Mouse (Mus musculus) liver, embryonic 15.5 days (tissue): ENCODE results near the gene Elmo3. TPM values are rescaled to one million over a fixed set of nuclear protein-coding genes. Genes with fewer than 3 reads are reported as not detected.

Experiments used
- ATAC-seq: fragments of 200-750 bp; cut with Nextera tagmentation; 2 replicates; pipeline ENCODE4 v1.8.0; 2017; ENCODE audit warnings: moderate number of reproducible peaks, mild to moderate bottlenecking, moderate library complexity; ENCODE audit not compliant: insufficient read depth
- H3K27ac ChIP-seq: fragments of 300-500 bp; sonication (generic); replicated peaks from 2 replicates; pipeline ENCODE4 v1.5.1; 2015; ENCODE audit warnings: mild to moderate bottlenecking, inconsistent platforms
- H3K27me3 ChIP-seq: fragments of 300-500 bp; sonication (generic); 2 replicates; pipeline ENCODE4 v1.6.1; 2015; ENCODE audit warnings: mild to moderate bottlenecking, inconsistent platforms
- H3K36me3 ChIP-seq: fragments of 300-500 bp; sonication (generic); replicated peaks from 2 replicates; pipeline ENCODE4 v1.6.1; 2015; ENCODE audit warnings: moderate library complexity, mild to moderate bottlenecking, inconsistent platforms
- H3K4me1 ChIP-seq: fragments of 300-500 bp; sonication (generic); replicated peaks from 2 replicates; pipeline ENCODE4 v1.6.1; 2015; ENCODE audit warnings: inconsistent platforms
- H3K4me2 ChIP-seq: fragments of 300-500 bp; sonication (generic); 2 replicates; pipeline ENCODE4 v1.6.1; 2015; ENCODE audit warnings: moderate library complexity, mild to moderate bottlenecking, inconsistent platforms
- H3K4me3 ChIP-seq: fragments of 300-500 bp; sonication (generic); replicated peaks from 2 replicates; pipeline ENCODE4 v1.5.1; 2015; ENCODE audit warnings: mild to moderate bottlenecking, inconsistent platforms
- H3K9ac ChIP-seq: fragments of 300-500 bp; sonication (generic); 2 replicates; pipeline ENCODE4 v1.6.1; 2015; ENCODE audit warnings: moderate library complexity, mild to moderate bottlenecking, inconsistent platforms
- H3K9me3 ChIP-seq: fragments of 300-500 bp; sonication (generic); replicated peaks from 2 replicates; pipeline ENCODE4 v1.6.1; 2016; ENCODE audit warnings: inconsistent platforms
- WGBS: fragments of 180-500 bp; shearing (Covaris S2); methylation state at CpG from one replicate; pipeline ENCODE4 v1.1.7; 2015; ENCODE audit warnings: mixed read lengths; ENCODE audit not compliant: insufficient replicate concordance; 5-methylcytosine and 5-hydroxymethylcytosine counted together
- polyA plus RNA-seq: library from polyadenylated mRNA; unstranded; fragments of >200 nt; fragmentation: Nextera tagmentation; extraction: Ambion mirVana; gene quantifications from 2 replicates; pipeline ENCODE4 v1.2.1, GENCODE M21; 2015

Elmo3 gene
- polyA plus RNA-seq, 1 experiment from 2014 or later, result 3.4 TPM

DNA sequence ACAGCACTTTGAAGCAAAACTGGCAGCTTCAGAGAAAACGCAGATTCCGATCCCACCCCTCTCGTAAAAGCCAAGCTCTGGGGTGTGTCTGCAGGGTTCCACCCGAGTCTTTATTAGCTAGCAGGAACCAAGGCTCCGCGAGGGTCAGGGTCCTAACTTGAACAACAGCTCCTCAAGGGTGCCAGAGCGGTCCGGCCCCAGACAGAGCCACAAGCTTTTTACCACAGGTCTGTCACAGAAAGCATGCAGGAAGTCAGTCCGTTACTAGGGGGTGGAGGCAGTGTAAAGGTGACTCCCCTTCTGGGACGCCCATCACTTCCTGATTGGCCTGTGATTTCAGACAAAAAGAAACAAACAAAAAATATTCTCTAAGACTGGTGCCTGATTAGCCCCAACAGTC lies 40.3 kb upstream of the Elmo3 start:
- Histone ChIP-seq H3K4me2 (peak overlapping the region; percentile 97), H3K9ac (peak overlapping the region; percentile 80; the same call in 1 of the 2 replicates), H3K4me3 (peak overlapping the region; percentile 74), H3K9me3 (no peaks in the 10 kb centered on the region), H3K27me3 (peaks cover 93% of the 10 kb centered on the region), H3K36me3 (no peaks in the 10 kb centered on the region), H3K4me1 (peaks cover 67% of the 10 kb centered on the region), H3K27ac (no peak overlapping the region)
- ATAC-seq, result no peak
- WGBS, result 8% methylated on average over 10 of the region's 10 CpGs

DNA sequence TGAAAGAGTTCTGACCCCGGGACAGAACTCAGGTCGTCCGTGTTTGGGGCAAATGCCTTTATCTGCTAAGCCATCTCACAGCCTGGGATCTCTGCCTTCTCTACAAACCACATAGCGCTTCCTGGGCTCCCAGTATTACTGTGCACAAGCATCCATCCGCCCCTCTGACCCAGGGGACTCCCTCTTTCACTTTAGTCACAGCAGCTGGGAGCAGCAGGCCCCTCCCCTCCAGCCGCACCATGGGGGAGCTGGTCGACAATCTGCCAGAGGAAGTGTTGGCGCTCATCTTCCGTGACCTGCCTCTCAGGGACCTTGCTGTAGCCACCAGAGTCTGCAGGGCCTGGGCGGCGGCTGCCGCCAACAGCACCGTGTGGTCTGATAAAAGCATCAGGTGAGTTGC lies 38.6 kb upstream of the Elmo3 start:
- peaks cover 62% of the 10 kb centered on the region for H3K4me1 ChIP-seq
- H3K9ac ChIP-seq, result no peak overlapping the region
- no peak overlapping the region for H3K27ac ChIP-seq
- no peak overlapping the region for H3K4me2 ChIP-seq
- H3K36me3 ChIP-seq, result no peaks in the 10 kb centered on the region
- peaks cover 94% of the 10 kb centered on the region for H3K27me3 ChIP-seq
- no peak overlapping the region for H3K4me3 ChIP-seq
- H3K9me3 ChIP-seq, result no peaks in the 10 kb centered on the region
- no peak for ATAC-seq
- 26% methylated on average over 13 of the region's 13 CpGs for WGBS

GRCm38 (mm10) chr8:105268342-105269074 lies 36.9 kb upstream of the Elmo3 start:
- H3K4me3 ChIP-seq, result peak overlapping the region; percentile 38
- H3K27me3 ChIP-seq, result peaks cover 97% of the 10 kb centered on the region
- peak overlapping the region; percentile 64 for H3K4me2 ChIP-seq
- no peaks in the 10 kb centered on the region for H3K36me3 ChIP-seq
- WGBS, result 5% methylated on average over 65 of the region's 65 CpGs
- H3K27ac ChIP-seq, result no peak overlapping the region
- H3K9ac ChIP-seq, result no peak overlapping the region
- peaks cover 53% of the 10 kb centered on the region for H3K4me1 ChIP-seq
- ATAC-seq, result no peak
- H3K9me3 ChIP-seq, result no peaks in the 10 kb centered on the region

DNA sequence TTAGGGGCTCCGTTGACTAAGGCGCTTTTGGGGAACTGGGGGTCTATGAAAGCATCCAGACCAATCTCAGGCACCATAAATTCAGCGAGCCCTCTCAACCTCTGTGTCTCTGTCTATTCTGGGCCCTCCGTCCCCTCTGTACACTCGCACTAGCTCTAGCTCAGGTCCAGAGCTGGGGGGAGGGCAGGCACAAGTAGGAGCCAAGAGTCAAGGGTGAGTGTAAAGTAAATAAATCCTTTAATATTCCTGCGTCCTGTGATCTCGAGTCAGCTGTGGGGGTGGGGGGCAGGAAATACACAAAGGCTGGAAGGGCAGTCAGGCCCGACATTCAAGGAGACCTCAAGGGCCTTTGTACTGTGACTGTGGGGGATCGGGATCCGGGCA lies 36.3 kb upstream of the Elmo3 start:
- no peak overlapping the region for H3K27ac ChIP-seq
- H3K9ac ChIP-seq, result no peak overlapping the region
- H3K4me1 ChIP-seq, result peaks cover 47% of the 10 kb centered on the region
- peak overlapping the region; percentile 64 for H3K4me2 ChIP-seq
- no peak for ATAC-seq
- H3K9me3 ChIP-seq, result no peaks in the 10 kb centered on the region
- H3K27me3 ChIP-seq, result peaks cover 97% of the 10 kb centered on the region
- H3K4me3 ChIP-seq, result peak overlapping the region; percentile 38
- 8% methylated on average over 10 of the region's 10 CpGs for WGBS
- H3K36me3 ChIP-seq, result no peaks in the 10 kb centered on the region

GRCm38 (mm10) chr8:105269461-105269947 lies 35.9 kb upstream of the Elmo3 start, which contains the start of gene Hsf4:
Hsf4 (plus strand) TSS chr8:105269801.
- H3K27me3 ChIP-seq, result peaks cover 99% of the 10 kb centered on the region
- H3K36me3 ChIP-seq, result no peaks in the 10 kb centered on the region
- under 1% methylated on average over 42 of the region's 42 CpGs for WGBS
- H3K27ac ChIP-seq, result no peak within 1 kb of the TSS
- peaks cover 43% of the 10 kb centered on the region for H3K4me1 ChIP-seq
- H3K4me2 ChIP-seq, result peak within 1 kb of the TSS; percentile 64
- H3K9me3 ChIP-seq, result no peaks in the 10 kb centered on the region
- ATAC-seq, result peak; percentile 37
- H3K9ac ChIP-seq, result no peak within 1 kb of the TSS
- peak within 1 kb of the TSS; percentile 38 for H3K4me3 ChIP-seq

- Histone ChIP-seq H3K9me3 (no peaks in the 10 kb centered on the region), H3K27ac (no peak overlapping the region), H3K36me3 (no peaks in the 10 kb centered on the region), H3K9ac (no peak overlapping the region), H3K4me2 (peak overlapping the region; percentile 64), H3K4me3 (peak overlapping the region; percentile 38; the same call in 1 of the 2 replicates), H3K27me3 (peaks cover 99% of the 10 kb centered on the region), H3K4me1 (peaks cover 35% of the 10 kb centered on the region)
- WGBS, result 5% methylated on average over 39 of the region's 39 CpGs
- ATAC-seq, result no peak
Measured at GRCm38 (mm10) chr8:105270101-105270915, 35.1 kb upstream of the Elmo3 start.

- Histone ChIP-seq H3K9me3 (no peaks in the 10 kb centered on the region), H3K27me3 (peaks cover 99% of the 10 kb centered on the region), H3K27ac (no peak overlapping the region), H3K4me3 (no peak overlapping the region), H3K4me1 (peaks cover 31% of the 10 kb centered on the region), H3K36me3 (no peaks in the 10 kb centered on the region), H3K4me2 (no peak overlapping the region), H3K9ac (no peak overlapping the region)
- no peak for ATAC-seq
- 2% methylated on average over 11 of the region's 11 CpGs for WGBS
Measured at GRCm38 (mm10) chr8:105270916-105271186, 34.5 kb upstream of the Elmo3 start.

GRCm38 (mm10) chr8:105275387-105275786 lies 30.0 kb upstream of the Elmo3 start:
- Histone ChIP-seq H3K36me3 (no peaks in the 10 kb centered on the region), H3K9me3 (no peaks in the 10 kb centered on the region), H3K4me3 (no peak overlapping the region), H3K27ac (no peak overlapping the region), H3K4me2 (no peak overlapping the region), H3K4me1 (peaks cover 30% of the 10 kb centered on the region), H3K27me3 (peaks cover 99% of the 10 kb centered on the region), H3K9ac (no peak overlapping the region)
- WGBS, result 7% methylated on average over 11 of the region's 11 CpGs
- ATAC-seq, result no peak

DNA sequence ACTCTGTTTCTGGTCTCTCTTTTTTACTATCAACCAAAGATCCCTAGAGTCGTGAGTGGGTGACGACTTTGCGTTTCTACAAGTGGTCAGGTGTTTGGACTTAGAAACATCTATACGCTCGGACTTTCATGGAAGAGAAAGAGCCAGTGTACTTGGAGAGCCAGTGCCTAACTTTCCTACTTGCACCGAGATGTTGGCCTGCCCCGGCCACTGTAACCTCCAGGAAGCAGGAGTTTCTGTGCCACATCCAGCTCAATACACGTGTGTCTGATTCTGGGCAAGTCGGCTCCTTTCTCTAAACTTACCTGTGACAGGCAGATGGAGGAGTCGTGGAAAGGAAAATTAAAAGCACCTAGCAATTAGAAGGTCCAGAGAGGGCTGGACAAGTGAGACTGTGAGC lies 29.6 kb upstream of the Elmo3 start, which contains the start of gene Nol3:
TSS of gene Nol3 (plus strand) at position 301 of the 400 bp plus-strand sequence.
- ATAC-seq, result no peak
- WGBS, result 8% methylated on average over 10 of the region's 10 CpGs
- Histone ChIP-seq H3K4me3 (peak within 1 kb of the TSS; percentile 32), H3K9ac (no peak within 1 kb of the TSS), H3K27me3 (peaks cover 99% of the 10 kb centered on the region), H3K36me3 (no peaks in the 10 kb centered on the region), H3K9me3 (no peaks in the 10 kb centered on the region), H3K4me2 (peak within 1 kb of the TSS; percentile 63), H3K27ac (no peak within 1 kb of the TSS), H3K4me1 (peaks cover 25% of the 10 kb centered on the region)

DNA sequence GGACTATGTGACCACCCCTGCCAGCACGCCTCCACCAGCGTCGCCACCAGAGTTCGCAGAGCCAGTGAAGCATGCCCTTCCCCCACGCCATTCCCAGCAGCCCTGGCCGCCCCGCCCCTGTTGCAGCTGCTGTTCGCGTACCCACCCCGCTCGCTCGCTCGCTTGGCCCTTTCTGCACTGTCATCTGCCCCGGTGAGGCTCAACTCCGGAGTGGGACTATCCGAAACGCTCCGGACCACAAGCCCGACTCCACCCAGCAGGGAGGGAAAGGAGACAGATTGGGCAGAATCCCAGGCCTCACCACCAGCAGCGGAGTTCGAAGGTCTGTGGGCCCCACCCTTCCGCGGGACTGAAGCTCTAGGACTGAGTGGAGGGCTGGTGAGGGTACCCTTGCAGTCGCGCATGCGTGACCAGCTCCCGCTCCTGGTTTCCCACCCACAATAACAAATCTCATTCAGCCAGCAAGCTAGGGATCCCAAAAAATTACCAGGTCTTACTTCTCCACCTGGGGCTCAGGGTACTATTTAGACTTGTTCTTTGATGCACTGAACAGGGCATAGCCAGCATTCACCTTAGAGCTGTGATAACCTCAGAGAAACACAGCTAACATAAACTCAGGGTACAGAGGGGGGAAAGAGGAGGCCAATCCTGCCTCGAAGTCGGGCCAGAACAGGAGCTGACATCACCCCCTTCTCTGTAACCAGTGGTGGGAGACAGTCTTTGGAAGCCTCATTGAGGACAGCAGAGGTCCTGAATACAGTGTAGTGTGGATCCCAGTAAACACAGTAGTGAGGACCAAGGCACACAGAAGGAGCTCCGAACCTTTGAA lies 28.9 kb upstream of the Elmo3 start:
- Histone ChIP-seq H3K9me3 (no peaks in the 10 kb centered on the region), H3K4me1 (peaks cover 24% of the 10 kb centered on the region), H3K9ac (no peak overlapping the region), H3K27ac (no peak overlapping the region), H3K27me3 (peaks cover 97% of the 10 kb centered on the region), H3K4me2 (peak overlapping the region; percentile 63), H3K36me3 (no peaks in the 10 kb centered on the region), H3K4me3 (peak overlapping the region; percentile 32)
- 0 out of 2 replicates have a peak, but pooled peaks have one; percentile 23 for ATAC-seq
- 4% methylated on average over 30 of the region's 30 CpGs for WGBS
